Mouse (Mus musculus): ENCODE results near the gene Cldn13. TPM values are rescaled to one million over a fixed set of nuclear protein-coding genes. Genes with fewer than 3 reads are reported as not detected.
A peak's percentile ranks its signal among the peaks of the same experiment; 100 is the strongest.
"Not testable (repeated sequence)": the region's sequence is repeated elsewhere in the genome, so short reads cannot be mapped to it uniquely, and the experiment has no call there.

The Cldn13 gene
- polyA plus RNA-seq, 1 experiment from 2014 or later: 278 TPM

- peaks cover 15% of the 10 kb centered on the region for H3K27me3 ChIP-seq
- not testable (repeated sequence) for H3K9ac ChIP-seq; H3K9me3 ChIP-seq (replicated peaks); ATAC-seq (ENCODE audit: insufficient read depth)
- H3K36me3 ChIP-seq (replicated peaks): peaks cover 19% of the 10 kb centered on the region
- WGBS (ENCODE audit: insufficient replicate concordance): 73% methylated on average over 5 of the region's 5 CpGs
- H3K4me3 ChIP-seq (replicated peaks): peak overlapping the region; percentile 89
- H3K4me1 ChIP-seq (replicated peaks): peaks cover 31% of the 10 kb centered on the region
- H3K4me2 ChIP-seq: peak overlapping the region; percentile 91
- H3K27ac ChIP-seq (replicated peaks): 0 out of 2 replicates have a peak overlapping the region, but pooled peaks have one; percentile 98
Measured at GRCm38 (mm10) chr5:134933686-134934085, 18.4 kb upstream of the Cldn13 start.

- Histone ChIP-seq H3K9ac (peak overlapping the region; percentile 80), H3K36me3 (replicated peaks) (peaks cover 19% of the 10 kb centered on the region), H3K27me3 (peaks cover 15% of the 10 kb centered on the region), H3K4me2 (peak overlapping the region; percentile 91), H3K9me3 (replicated peaks) (no peaks in the 10 kb centered on the region), H3K4me1 (replicated peaks) (peaks cover 31% of the 10 kb centered on the region), H3K27ac (replicated peaks) (peak overlapping the region; percentile 98), H3K4me3 (replicated peaks) (peak overlapping the region; percentile 89)
- no peak for ATAC-seq (ENCODE audit: insufficient read depth)
- 78% methylated on average over 8 of the region's 8 CpGs for WGBS (ENCODE audit: insufficient replicate concordance)
Measured at GRCm38 (mm10) chr5:134933281-134933680, 18.0 kb upstream of the Cldn13 start.

DNA sequence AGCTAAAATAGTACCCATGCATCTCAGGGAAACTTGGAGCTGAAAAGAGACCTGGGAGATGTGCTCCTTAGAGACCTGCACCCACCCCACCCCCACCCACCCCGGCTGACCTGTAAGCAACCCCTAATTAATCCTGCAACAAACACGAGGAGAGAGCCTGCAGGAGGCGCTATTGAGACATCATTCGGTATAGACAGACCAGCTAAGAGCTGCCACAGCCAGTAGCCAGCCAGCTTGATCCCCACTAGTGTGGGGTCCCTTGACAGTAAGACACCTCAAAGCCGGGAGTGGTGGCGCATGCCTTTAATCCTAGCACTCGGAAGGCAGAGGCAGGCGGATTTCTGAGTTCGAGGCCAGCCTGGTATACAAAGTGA lies 17.6 kb upstream of the Cldn13 start:
- peak overlapping the region; percentile 80 for H3K9ac ChIP-seq

DNA sequence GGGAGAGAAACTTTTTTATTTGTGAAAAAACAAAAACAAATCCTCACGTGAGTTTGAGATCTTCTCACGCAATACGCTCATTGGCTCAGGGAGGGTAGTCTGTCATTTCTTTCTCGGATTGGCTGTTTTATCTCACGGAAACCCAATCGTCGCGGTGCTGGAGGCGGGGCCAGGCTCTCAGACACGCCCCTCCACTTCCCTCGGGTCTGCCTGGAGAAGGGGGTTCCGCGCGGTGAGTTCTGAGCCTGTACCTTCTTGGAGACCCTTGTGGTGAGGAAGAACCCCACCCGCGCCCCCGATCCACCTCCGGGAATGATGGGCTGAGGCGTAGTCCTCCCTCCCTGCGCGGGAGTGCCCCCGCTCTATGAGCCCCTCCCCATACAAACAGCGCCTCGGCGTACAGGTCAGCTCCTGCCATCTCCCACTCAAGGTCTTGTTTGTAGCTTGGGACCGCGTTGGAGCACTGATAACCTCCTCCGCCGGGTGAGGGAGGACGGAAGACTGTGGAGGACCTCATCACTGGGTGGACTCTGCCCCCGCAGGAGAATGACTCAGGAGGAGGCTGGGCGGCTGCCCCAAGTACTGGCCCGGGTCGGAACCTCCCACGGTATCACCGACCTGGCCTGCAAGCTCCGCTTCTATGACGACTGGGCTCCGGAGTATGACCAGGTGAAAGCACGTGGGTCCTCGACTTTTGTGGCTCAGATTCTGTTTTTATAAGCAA lies 17.0 kb upstream of the Cldn13 start, which contains the start of gene Mettl27:
Mettl27 (plus strand) TSS at position 190 of the 724 bp plus-strand sequence.
- peak within 1 kb of the TSS; percentile 98 for H3K27ac ChIP-seq (replicated peaks)
- H3K27me3 ChIP-seq: peaks cover 15% of the 10 kb centered on the region
- peak within 1 kb of the TSS; percentile 89 for H3K4me3 ChIP-seq (replicated peaks)
- no peaks in the 10 kb centered on the region for H3K9me3 ChIP-seq (replicated peaks)
- peak; percentile 94 for ATAC-seq (ENCODE audit: insufficient read depth)
- peak within 1 kb of the TSS; percentile 91 for H3K4me2 ChIP-seq
- H3K36me3 ChIP-seq (replicated peaks): peaks cover 19% of the 10 kb centered on the region
- under 1% methylated on average over 41 of the region's 41 CpGs for WGBS (ENCODE audit: insufficient replicate concordance)
- peak within 1 kb of the TSS; percentile 80 for H3K9ac ChIP-seq
- H3K4me1 ChIP-seq (replicated peaks): peaks cover 31% of the 10 kb centered on the region

More for the DNA sequence above, 17.6 kb upstream of the Cldn13 start:
- 36% methylated on average over 9 of the region's 9 CpGs for WGBS (ENCODE audit: insufficient replicate concordance)
- Histone ChIP-seq H3K9me3 (replicated peaks) (no peaks in the 10 kb centered on the region), H3K4me1 (replicated peaks) (peaks cover 31% of the 10 kb centered on the region), H3K4me3 (replicated peaks) (peak overlapping the region; percentile 89), H3K4me2 (peak overlapping the region; percentile 91), H3K27ac (replicated peaks) (peak overlapping the region; percentile 98), H3K36me3 (replicated peaks) (peaks cover 19% of the 10 kb centered on the region), H3K27me3 (peaks cover 15% of the 10 kb centered on the region)
- ATAC-seq (ENCODE audit: insufficient read depth): peak; percentile 36

DNA sequence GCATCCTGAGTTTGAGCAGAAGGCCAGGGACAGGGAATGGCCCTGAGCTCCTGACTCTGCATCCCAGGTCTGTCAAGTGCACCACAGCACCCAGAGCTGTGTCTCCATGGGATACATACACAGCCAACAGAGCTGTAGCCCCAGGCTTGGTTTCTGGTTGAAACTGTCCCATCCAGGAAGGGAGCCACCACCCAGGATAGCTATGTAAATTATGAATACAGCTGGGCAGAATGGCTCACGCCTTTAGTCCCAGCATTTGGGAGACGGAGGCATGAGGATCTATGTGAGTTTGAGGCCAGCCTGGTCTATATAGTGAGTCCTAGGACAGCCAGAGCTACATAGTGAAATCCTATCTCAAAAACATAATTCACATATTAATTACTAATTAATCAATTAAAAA lies 14.7 kb upstream of the Cldn13 start:
- H3K36me3 ChIP-seq (replicated peaks): peaks cover 10% of the 10 kb centered on the region
- no peak overlapping the region for H3K27ac ChIP-seq (replicated peaks)
- H3K4me3 ChIP-seq (replicated peaks): no peak overlapping the region
- ATAC-seq (ENCODE audit: insufficient read depth): no peak
- peaks cover 29% of the 10 kb centered on the region for H3K4me1 ChIP-seq (replicated peaks)
- no peak overlapping the region for H3K4me2 ChIP-seq
- no peaks in the 10 kb centered on the region for H3K9me3 ChIP-seq (replicated peaks)
- WGBS (ENCODE audit: insufficient replicate concordance): 77% methylated on average over 2 of the region's 2 CpGs
- H3K27me3 ChIP-seq: peaks cover 15% of the 10 kb centered on the region
- no peak overlapping the region for H3K9ac ChIP-seq

GRCm38 (mm10) chr5:134926726-134927125 lies 11.4 kb upstream of the Cldn13 start:
- Histone ChIP-seq H3K9ac (no peak overlapping the region), H3K4me1 (replicated peaks) (peaks cover 16% of the 10 kb centered on the region), H3K4me2 (no peak overlapping the region), H3K36me3 (replicated peaks) (no peaks in the 10 kb centered on the region), H3K27me3 (peaks cover 15% of the 10 kb centered on the region), H3K4me3 (replicated peaks) (no peak overlapping the region), H3K9me3 (replicated peaks) (no peaks in the 10 kb centered on the region), H3K27ac (replicated peaks) (no peak overlapping the region)
- WGBS (ENCODE audit: insufficient replicate concordance): 74% methylated on average over 4 of the region's 4 CpGs
- no peak for ATAC-seq (ENCODE audit: insufficient read depth)

DNA sequence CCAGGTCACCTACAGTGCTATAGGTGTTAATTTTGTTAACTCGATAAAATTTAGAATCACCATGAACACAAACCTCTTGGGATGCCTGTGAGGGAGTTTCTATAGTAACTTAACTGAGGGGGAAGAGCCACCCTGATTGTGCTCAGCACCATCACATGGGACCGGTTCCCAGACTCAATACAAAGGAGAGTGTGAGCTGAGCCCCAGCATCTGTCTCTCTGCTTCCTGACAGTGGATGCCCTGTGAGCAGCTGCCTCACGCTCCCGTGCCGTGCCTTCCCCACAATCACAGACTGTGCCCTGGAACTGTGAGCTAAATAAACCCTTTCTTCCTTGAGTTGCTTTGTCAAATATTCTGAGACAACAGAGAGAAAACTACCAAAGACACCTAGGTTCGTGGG lies 7.8 kb upstream of the Cldn13 start:
- Histone ChIP-seq H3K27me3 (no peaks in the 10 kb centered on the region), H3K9ac (no peak overlapping the region), H3K36me3 (replicated peaks) (no peaks in the 10 kb centered on the region), H3K27ac (replicated peaks) (peak overlapping the region; percentile 98; the same call in 1 of the 2 replicates), H3K9me3 (replicated peaks) (no peaks in the 10 kb centered on the region), H3K4me3 (replicated peaks) (no peak overlapping the region), H3K4me1 (replicated peaks) (peaks cover 45% of the 10 kb centered on the region), H3K4me2 (no peak overlapping the region)
- 62% methylated on average over 6 of the region's 6 CpGs for WGBS (ENCODE audit: insufficient replicate concordance)
- ATAC-seq (ENCODE audit: insufficient read depth): no peak

GRCm38 (mm10) chr5:134921106-134921505 lies 5.8 kb upstream of the Cldn13 start:
- Histone ChIP-seq H3K9ac (peak overlapping the region; percentile 44), H3K27me3 (no peaks in the 10 kb centered on the region), H3K4me3 (replicated peaks) (no peak overlapping the region), H3K4me2 (peak overlapping the region; percentile 63), H3K9me3 (replicated peaks) (no peaks in the 10 kb centered on the region), H3K4me1 (replicated peaks) (peaks cover 63% of the 10 kb centered on the region), H3K36me3 (replicated peaks) (no peaks in the 10 kb centered on the region), H3K27ac (replicated peaks) (peak overlapping the region; percentile 98)
- WGBS (ENCODE audit: insufficient replicate concordance): 30% methylated on average over 8 of the region's 8 CpGs
- peak; percentile 29 for ATAC-seq (ENCODE audit: insufficient read depth)

- H3K27ac ChIP-seq (replicated peaks): peak overlapping the region; percentile 98
- H3K36me3 ChIP-seq (replicated peaks): no peaks in the 10 kb centered on the region
- no peak for ATAC-seq (ENCODE audit: insufficient read depth)
- H3K4me3 ChIP-seq (replicated peaks): 0 out of 2 replicates have a peak overlapping the region, but pooled peaks have one; percentile 11
- no peaks in the 10 kb centered on the region for H3K9me3 ChIP-seq (replicated peaks)
- H3K27me3 ChIP-seq: no peaks in the 10 kb centered on the region
- peaks cover 70% of the 10 kb centered on the region for H3K4me1 ChIP-seq (replicated peaks)
- H3K4me2 ChIP-seq: peak overlapping the region; percentile 63
- 45% methylated on average over 6 of the region's 6 CpGs for WGBS (ENCODE audit: insufficient replicate concordance)
- H3K9ac ChIP-seq: peak overlapping the region; percentile 44
Measured at GRCm38 (mm10) chr5:134920106-134920687, 4.9 kb upstream of the Cldn13 start.

- H3K4me1 ChIP-seq (replicated peaks): peaks cover 70% of the 10 kb centered on the region
- H3K27me3 ChIP-seq: no peaks in the 10 kb centered on the region
- H3K36me3 ChIP-seq (replicated peaks): no peaks in the 10 kb centered on the region
- WGBS (ENCODE audit: insufficient replicate concordance): 22% methylated on average over 3 of the region's 3 CpGs
- peak overlapping the region; percentile 63 for H3K4me2 ChIP-seq
- peak overlapping the region; percentile 44 for H3K9ac ChIP-seq
- peak overlapping the region; percentile 98 for H3K27ac ChIP-seq (replicated peaks)
- H3K4me3 ChIP-seq (replicated peaks): peak overlapping the region; percentile 24; the same call in 1 of the 2 replicates
- no peaks in the 10 kb centered on the region for H3K9me3 ChIP-seq (replicated peaks)
- ATAC-seq (ENCODE audit: insufficient read depth): peak; percentile 89
Measured at GRCm38 (mm10) chr5:134919097-134919496, 3.8 kb upstream of the Cldn13 start.

DNA sequence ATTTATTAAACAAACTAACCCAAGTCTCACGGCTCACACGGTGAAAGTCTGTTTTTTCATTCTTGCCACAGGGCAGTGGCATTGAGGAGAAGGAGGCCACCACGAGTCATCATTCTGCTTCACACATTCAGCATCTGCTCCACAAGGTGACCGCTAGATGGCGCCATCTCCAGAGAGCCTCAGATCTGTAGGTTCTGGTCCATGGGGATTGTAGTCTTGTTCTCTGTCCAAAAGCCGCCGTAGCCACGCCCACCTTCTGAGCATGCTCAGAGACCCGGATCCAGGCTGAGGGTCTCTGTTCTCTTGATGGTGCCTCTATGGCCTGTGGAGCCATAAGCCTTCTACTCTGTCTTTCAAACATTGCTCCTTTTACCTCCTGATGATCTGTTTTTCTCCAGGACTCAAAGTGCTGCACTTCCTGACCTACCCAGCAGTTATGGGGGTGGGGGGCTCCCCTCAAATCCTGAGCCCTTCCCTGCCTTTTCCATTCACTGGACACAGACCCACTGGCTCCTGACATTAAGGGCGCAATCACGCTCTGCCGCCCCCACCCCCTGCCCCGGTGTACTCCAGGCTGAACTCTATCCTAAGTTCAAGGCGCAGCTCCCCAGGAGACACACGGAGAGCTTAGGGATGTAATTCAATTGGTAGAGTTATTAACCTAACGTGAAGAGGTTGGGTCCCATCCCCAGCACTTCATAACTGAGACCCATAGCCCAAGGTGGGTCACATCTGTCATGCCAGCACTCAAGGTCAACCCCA lies 2.9 kb upstream of the Cldn13 start:
- H3K4me1 ChIP-seq (replicated peaks): peaks cover 70% of the 10 kb centered on the region
- ATAC-seq (ENCODE audit: insufficient read depth): no peak
- H3K9ac ChIP-seq: peak overlapping the region; percentile 57
- H3K27me3 ChIP-seq: no peaks in the 10 kb centered on the region
- no peaks in the 10 kb centered on the region for H3K9me3 ChIP-seq (replicated peaks)
- peak overlapping the region; percentile 63 for H3K4me2 ChIP-seq
- peak overlapping the region; percentile 98 for H3K27ac ChIP-seq (replicated peaks)
- peak overlapping the region; percentile 24 for H3K4me3 ChIP-seq (replicated peaks)
- H3K36me3 ChIP-seq (replicated peaks): no peaks in the 10 kb centered on the region
- 39% methylated on average over 16 of the region's 16 CpGs for WGBS (ENCODE audit: insufficient replicate concordance)

Data from liver, embryonic 15.5 days (tissue).